Mouse (Mus musculus) megakaryocyte, embryonic 14.5 days (primary cell): ENCODE results near the gene Tor2a. TPM values are rescaled to one million over a fixed set of nuclear protein-coding genes. Genes with fewer than 3 reads are reported as not detected.

ENCODE experiments used
- H3K27me3 ChIP-seq: replicated peaks from 2 replicates; pipeline ENCODE3; 2012; ENCODE audit warnings: inconsistent platforms
- H3K36me3 ChIP-seq: replicated peaks from 2 replicates; pipeline ENCODE3; 2012; ENCODE audit warnings: low read length, inconsistent platforms, mixed read lengths
- H3K4me1 ChIP-seq: 2 replicates; pipeline ENCODE4 v1.6.1; 2012; ENCODE audit warnings: inconsistent platforms
- H3K4me3 ChIP-seq: replicated peaks from 2 replicates; pipeline ENCODE3; 2012; ENCODE audit warnings: moderate library complexity, mild to moderate bottlenecking, inconsistent platforms
- H3K9me3 ChIP-seq: 2 replicates; pipeline ENCODE4 v1.6.1; 2012; ENCODE audit warnings: inconsistent platforms
- FLI1 ChIP-seq: IDR thresholded peaks from 2 replicates; pipeline ENCODE4 v1.6.1; 2012; ENCODE audit warnings: low read length, inconsistent platforms, mixed read lengths
- GATA1 ChIP-seq: IDR thresholded peaks from 3 replicates; pipeline ENCODE4 v1.6.1; 2012; ENCODE audit warnings: mixed read lengths, low read length, inconsistent platforms, borderline replicate concordance
- polyA plus RNA-seq: library from polyadenylated mRNA; stranded (reverse); fragments of >175 nt; gene quantifications from 2 replicates; pipeline ENCODE4 v1.2.3, GENCODE M21; 2012; ENCODE audit warnings: low replicate concordance; ENCODE audit not compliant: insufficient read depth

Gene Tor2a
- polyA plus RNA-seq, 1 experiment, result 30.1 TPM

- no peak for TF ChIP-seq GATA1
- no peak for TF ChIP-seq FLI1
- H3K9me3 ChIP-seq, result no peaks in the 10 kb centered on the region
- peaks cover 12% of the 10 kb centered on the region for H3K27me3 ChIP-seq
- H3K4me1 ChIP-seq, result peaks cover 41% of the 10 kb centered on the region
- no peak within 1 kb of the TSS for H3K4me3 ChIP-seq
- H3K36me3 ChIP-seq, result peaks cover 64% of the 10 kb centered on the region
These were observed 16.1 kb upstream of the Tor2a start, which contains the start of gene 6330409D20Rik for GRCm38 (mm10) chr2:32740916-32741272. 6330409D20Rik (minus strand) TSS chr2:32741016.

GRCm38 (mm10) chr2:32741273-32742172 is 15.5 kb upstream of the Tor2a start:
- no peak overlapping the region for H3K4me3 ChIP-seq
- H3K4me1 ChIP-seq, result peaks cover 35% of the 10 kb centered on the region
- H3K36me3 ChIP-seq, result peaks cover 69% of the 10 kb centered on the region
- H3K27me3 ChIP-seq, result peaks cover 14% of the 10 kb centered on the region
- no peaks in the 10 kb centered on the region for H3K9me3 ChIP-seq
- TF ChIP-seq FLI1 (no peak), GATA1 (no peak)

GRCm38 (mm10) chr2:32742173-32742531 is 14.9 kb upstream of the Tor2a start:
- H3K36me3 ChIP-seq, result peaks cover 75% of the 10 kb centered on the region
- TF ChIP-seq GATA1 (no peak), FLI1 (no peak)
- peaks cover 29% of the 10 kb centered on the region for H3K4me1 ChIP-seq
- peaks cover 14% of the 10 kb centered on the region for H3K27me3 ChIP-seq
- no peak overlapping the region for H3K4me3 ChIP-seq
- no peaks in the 10 kb centered on the region for H3K9me3 ChIP-seq

- Histone ChIP-seq H3K9me3 (no peaks in the 10 kb centered on the region), H3K36me3 (peaks cover 87% of the 10 kb centered on the region), H3K27me3 (peaks cover 14% of the 10 kb centered on the region), H3K4me3 (no peak overlapping the region), H3K4me1 (peaks cover 11% of the 10 kb centered on the region; the same call in 1 of the 2 replicates)
- TF ChIP-seq GATA1 (no peak), FLI1 (no peak)
These were observed 12.6 kb upstream of the Tor2a start for GRCm38 (mm10) chr2:32744272-32744982.

- Histone ChIP-seq H3K27me3 (peaks cover 2% of the 10 kb centered on the region), H3K4me1 (peaks cover 17% of the 10 kb centered on the region), H3K9me3 (no peaks in the 10 kb centered on the region), H3K36me3 (peaks cover 95% of the 10 kb centered on the region), H3K4me3 (no peak overlapping the region)
- no peak for TF ChIP-seq GATA1
- TF ChIP-seq FLI1, result no peak
These were observed 8.0 kb upstream of the Tor2a start for GRCm38 (mm10) chr2:32749082-32749481.

GRCm38 (mm10) chr2:32750199-32750598 is 6.8 kb upstream of the Tor2a start:
- TF ChIP-seq GATA1 (no peak), FLI1 (no peak)
- Histone ChIP-seq H3K4me1 (peaks cover 20% of the 10 kb centered on the region), H3K4me3 (no peak overlapping the region), H3K9me3 (no peaks in the 10 kb centered on the region), H3K27me3 (peaks cover 2% of the 10 kb centered on the region), H3K36me3 (peaks cover 93% of the 10 kb centered on the region)

GRCm38 (mm10) chr2:32750887-32751664 is 6.0 kb upstream of the Tor2a start:
- no peak overlapping the region for H3K4me3 ChIP-seq

GRCm38 (mm10) chr2:32751665-32752033 is 5.4 kb upstream of the Tor2a start:
- TF ChIP-seq FLI1, result no peak
- no peak for TF ChIP-seq GATA1
- H3K36me3 ChIP-seq, result peaks cover 79% of the 10 kb centered on the region
- H3K9me3 ChIP-seq, result no peaks in the 10 kb centered on the region
- H3K27me3 ChIP-seq, result no peaks in the 10 kb centered on the region
- no peak overlapping the region for H3K4me3 ChIP-seq
- peaks cover 22% of the 10 kb centered on the region for H3K4me1 ChIP-seq

More at GRCm38 (mm10) chr2:32750887-32751664, 6.0 kb upstream of the Tor2a start:
- peaks cover 2% of the 10 kb centered on the region for H3K27me3 ChIP-seq
- no peak for TF ChIP-seq FLI1
- TF ChIP-seq GATA1, result no peak
- H3K4me1 ChIP-seq, result peaks cover 20% of the 10 kb centered on the region
- H3K36me3 ChIP-seq, result peaks cover 85% of the 10 kb centered on the region
- no peaks in the 10 kb centered on the region for H3K9me3 ChIP-seq

- TF ChIP-seq GATA1, result no peak
- no peak for TF ChIP-seq FLI1
- no peak overlapping the region for H3K4me3 ChIP-seq
- no peaks in the 10 kb centered on the region for H3K9me3 ChIP-seq
- H3K4me1 ChIP-seq, result peaks cover 24% of the 10 kb centered on the region
- peaks cover 74% of the 10 kb centered on the region for H3K36me3 ChIP-seq
- H3K27me3 ChIP-seq, result no peaks in the 10 kb centered on the region
These were observed 4.9 kb upstream of the Tor2a start for GRCm38 (mm10) chr2:32752181-32752580.
